Mouse (Mus musculus) kidney, adult 2 months (tissue): ENCODE measurements around the gene Lypd3.

Experiments
- CTCF ChIP-seq: fragments of 200-500 bp; conservative IDR thresholded peaks from 2 replicates; pipeline ENCODE4 v1.5.1; 2011; ENCODE audit warnings: low read depth, mild to moderate bottlenecking, control low read depth, low read length, moderate library complexity, mixed read lengths; ENCODE audit not compliant: insufficient read depth, insufficient read length
- POLR2A ChIP-seq: fragments of 200-500 bp; IDR thresholded peaks from one replicate; pipeline ENCODE4 v1.6.1; 2011; ENCODE audit warnings: low read depth, low read length, control low read depth

- TF ChIP-seq CTCF: no peak
- TF ChIP-seq POLR2A: no peak
Observed at GRCm38 (mm10) chr7:24644996-24645395, 8.6 kb downstream of the Lypd3 start.
